ENCODE assay signal across 8 mouse cellular contexts in genomic region chr15:92597011-92597780, GRCm38 (mm10).
DNase-seq lines count a peak whose midpoint lies in the region; ATAC-seq and TF ChIP-seq lines count a peak whose summit lies in the region.

No protein-coding gene starts in this region.

- H3K4me1 ChIP-seq in cerebellum, adult 2 months (ENCODE audit: control insufficient read depth, insufficient read depth, low read length), result no peaks in the 10 kb centered on the region; the same call in 1 of the 2 replicates
- H3K4me1 ChIP-seq in intestine, postnatal 0 days (replicated peaks; ENCODE audit: control insufficient read depth, insufficient read depth, low read length), result no peaks in the 10 kb centered on the region
- peaks cover 14% of the 10 kb centered on the region; the same call in 1 of the 2 replicates for H3K4me1 ChIP-seq in midbrain, embryonic 11.5 days (ENCODE audit: control insufficient read depth, insufficient read depth, low read length)

- 2% methylated on average over 20 of the region's 20 CpGs for WGBS in cerebellum, adult 2 months
- WGBS in intestine, postnatal 0 days, result 3% methylated on average over 20 of the region's 20 CpGs
- WGBS in midbrain, embryonic 11.5 days, result under 1% methylated on average over 20 of the region's 20 CpGs

- no peaks in the 10 kb centered on the region for H3K9me3 ChIP-seq in intestine, postnatal 0 days (ENCODE audit: control insufficient read depth)
- H3K9me3 ChIP-seq in midbrain, embryonic 11.5 days (ENCODE audit: control insufficient read depth, low read length), result no peaks in the 10 kb centered on the region

- no peak for ATAC-seq in intestine, postnatal 0 days
- ATAC-seq in midbrain, embryonic 11.5 days (ENCODE audit: low FRiP score), result peak; percentile 90

- no peak overlapping the region for H3K9ac ChIP-seq in intestine, postnatal 0 days (ENCODE audit: low read depth, low read length)
- H3K9ac ChIP-seq in midbrain, embryonic 11.5 days (ENCODE audit: low read length), result peak overlapping the region; percentile 41

- H3K27ac ChIP-seq in cerebellum, adult 2 months (ENCODE audit: insufficient read depth, low read length), result no peak overlapping the region
- H3K27ac ChIP-seq in intestine, postnatal 0 days (ENCODE audit: low read depth, low read length), result no peak overlapping the region
- peak overlapping the region; percentile 12; the same call in 1 of the 2 replicates for H3K27ac ChIP-seq in midbrain, embryonic 11.5 days (ENCODE audit: low read depth, low read length)

- no peak for TF ChIP-seq POLR2A in cerebellum, adult 2 months (IDR thresholded peaks at IDR 0.05; ENCODE audit: borderline replicate concordance, insufficient read depth, low read length)

- no peaks in the 10 kb centered on the region for H3K36me3 ChIP-seq in intestine, postnatal 0 days (ENCODE audit: control insufficient read depth, insufficient read depth)
- H3K36me3 ChIP-seq in midbrain, embryonic 11.5 days (ENCODE audit: control insufficient read depth, insufficient read depth, low read length), result no peaks in the 10 kb centered on the region

- no peak for TF ChIP-seq CTCF in cerebellum, adult 2 months (IDR thresholded peaks at IDR 0.05; ENCODE audit: borderline replicate concordance, insufficient read depth, low read depth, low read length)
- TF ChIP-seq CTCF in intestine, postnatal 0 days (IDR thresholded peaks at IDR 0.05; ENCODE audit: low read depth), result no peak

- H3K27me3 ChIP-seq in cerebellum, adult 2 months (ENCODE audit: control insufficient read depth, insufficient read depth, low read length), result peaks cover 4% of the 10 kb centered on the region; the same call in 1 of the 2 replicates
- no peaks in the 10 kb centered on the region for H3K27me3 ChIP-seq in intestine, postnatal 0 days (replicated peaks; ENCODE audit: control insufficient read depth, insufficient read depth, low read length)
- H3K27me3 ChIP-seq in midbrain, embryonic 11.5 days (ENCODE audit: control insufficient read depth, insufficient read depth, low read length), result peaks cover 2% of the 10 kb centered on the region; the same call in 1 of the 2 replicates

- peak overlapping the region; percentile 59 for H3K4me2 ChIP-seq in intestine, postnatal 0 days (replicated peaks; ENCODE audit: low read depth)
- H3K4me2 ChIP-seq in midbrain, embryonic 11.5 days, result peak overlapping the region; percentile 75

- peak in 1 of 2 experiments; percentile 23 for DNase-seq in cerebellum, adult 2 months
- no peak for DNase-seq in cerebellum, adult 8-10 months
- DNase-seq in right cerebral cortex, postnatal 4 days, result peak; percentile 24
- no peak for DNase-seq in right cerebral cortex, postnatal 36 days (ENCODE audit: low spot score in 2 of 2)
- DNase-seq in midbrain, embryonic 11.5 days (ENCODE audit: low spot score, missing footprints), result peak; percentile 95
- no peak for DNase-seq in ovary, adult 18-20 months (ENCODE audit: low spot score)
- DNase-seq in thymus, postnatal 10 days (ENCODE audit: low spot score in 2 of 2), result no peak

- peak overlapping the region; percentile 7 for H3K4me3 ChIP-seq in cerebellum, adult 2 months (replicated peaks; ENCODE audit: insufficient read depth, low read depth, low read length)
- peak overlapping the region; percentile 23 for H3K4me3 ChIP-seq in intestine, postnatal 0 days (ENCODE audit: low read depth, low read length)
- peak overlapping the region; percentile 37 for H3K4me3 ChIP-seq in midbrain, embryonic 11.5 days (ENCODE audit: low read depth, low read length)

Comparison
In these comparisons a context has a peak if more than half of its experiments do, and no peak if none do; other contexts are left out.
1. DNase-seq: peak in right cerebral cortex, postnatal 4 days (single experiment) and midbrain, embryonic 11.5 days (single experiment); none in cerebellum, adult 8-10 months (single experiment), right cerebral cortex, postnatal 36 days (0 of 2), ovary, adult 18-20 months (single experiment) and thymus, postnatal 10 days (0 of 2).
2. Peak in every context shown above with its lines, with median percentiles within 50 percentile points of each other: H3K4me3 ChIP-seq.